Mouse (Mus musculus) spleen, adult 2 months (tissue): ENCODE measurements around the gene Pdzd3. TPM values are rescaled to one million over a fixed set of nuclear protein-coding genes. Genes with fewer than 3 reads are reported as not detected.

Experiments
- DNase-seq, 2 experiments: peaks; one replicate each; pipeline versions ENCODE4 v3.0.0 to v3.0.0-alpha.2; 2012 to 2021; ENCODE audit warnings: low spot score in 2 of 2, low read depth in 1 of 2
- H3K27ac ChIP-seq: fragments of 200-500 bp; 2 replicates; pipeline ENCODE4 v1.5.1; 2012; ENCODE audit warnings: low read length, inconsistent platforms; ENCODE audit not compliant: insufficient read depth
- H3K27me3 ChIP-seq: fragments of 200-500 bp; 2 replicates; pipeline ENCODE4 v1.6.1; 2012; ENCODE audit warnings: mild to moderate bottlenecking, moderate library complexity, low read length, inconsistent platforms; ENCODE audit not compliant: control insufficient read depth, insufficient read depth
- H3K36me3 ChIP-seq: fragments of 200-500 bp; 2 replicates; pipeline ENCODE4 v1.6.1; 2012; ENCODE audit warnings: mild to moderate bottlenecking, low read length, inconsistent platforms; ENCODE audit not compliant: control insufficient read depth, insufficient read depth
- H3K4me1 ChIP-seq: fragments of 200-500 bp; 2 replicates; pipeline ENCODE4 v1.6.1; 2011; ENCODE audit warnings: inconsistent platforms; ENCODE audit not compliant: control insufficient read depth, insufficient read depth, insufficient read length
- H3K4me3 ChIP-seq: fragments of 200-500 bp; 2 replicates; pipeline ENCODE4 v1.5.1; 2011; ENCODE audit warnings: mild to moderate bottlenecking, inconsistent platforms; ENCODE audit not compliant: insufficient read depth, insufficient read length; ENCODE audit errors: extremely low read depth
- CTCF ChIP-seq: fragments of 200-500 bp; IDR thresholded peaks from 2 replicates; pipeline ENCODE4 v1.5.1; 2011; ENCODE audit warnings: mild to moderate bottlenecking, inconsistent platforms; ENCODE audit not compliant: insufficient read depth, insufficient read length, insufficient replicate concordance; ENCODE audit errors: extremely low read depth
- POLR2A ChIP-seq: fragments of 200-500 bp; IDR thresholded peaks from 2 replicates; pipeline ENCODE4 v1.6.1; 2011; ENCODE audit warnings: low read depth, low read length, inconsistent platforms
- WGBS: fragments of 180-500 bp; shearing (Covaris S2); methylation state at CpG from one replicate; pipeline ENCODE4 v1.1.7; 2018; 5-methylcytosine and 5-hydroxymethylcytosine counted together
- polyA plus RNA-seq: library from polyadenylated mRNA; depleted of rRNA; stranded (reverse); fragments of >200 nt; gene quantifications from 2 replicates; pipeline ENCODE4 v1.2.3, GENCODE M21; 2012

The Pdzd3 gene
- polyA plus RNA-seq, 1 experiment: 0.07 TPM

DNA sequence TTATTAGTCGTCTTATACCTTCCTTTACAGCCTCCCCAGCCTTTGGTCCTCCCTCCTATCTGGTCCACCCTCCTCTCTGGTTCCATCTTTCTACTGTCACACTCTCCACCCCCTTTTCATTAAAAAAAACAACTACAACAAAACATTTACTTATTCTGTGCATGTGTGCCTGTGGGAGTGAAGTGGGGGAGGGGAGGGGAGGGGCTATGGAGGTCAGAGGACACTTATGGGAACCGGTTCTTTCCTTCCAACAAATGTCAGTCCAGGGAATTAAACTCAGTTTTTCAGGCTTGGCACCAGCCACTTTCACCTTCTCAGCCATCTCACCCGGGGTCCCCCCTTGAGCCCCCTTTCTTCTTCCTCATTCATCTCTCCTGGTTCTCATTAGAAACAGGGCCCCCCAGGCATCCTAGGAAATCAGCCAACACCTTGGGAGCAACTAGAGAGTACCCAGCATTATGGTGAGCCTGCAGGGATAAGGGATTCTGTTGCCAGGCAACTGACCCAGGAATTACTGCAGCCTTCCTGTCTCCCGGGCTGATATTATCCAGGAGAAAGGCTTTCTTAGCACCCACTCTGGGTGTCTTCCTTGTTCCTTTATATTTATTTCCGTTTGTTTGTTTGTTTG is 3.4 kb upstream of the Pdzd3 start:
- no peaks in the 10 kb centered on the region for H3K36me3 ChIP-seq
- H3K4me3 ChIP-seq: no peak overlapping the region
- no peak for DNase-seq
- TF ChIP-seq POLR2A (no peak), CTCF (no peak)
- peaks cover 4% of the 10 kb centered on the region; the same call in 1 of the 2 replicates for H3K4me1 ChIP-seq
- H3K27me3 ChIP-seq: no peaks in the 10 kb centered on the region
- H3K27ac ChIP-seq: no peak overlapping the region
- WGBS: 72% methylated on average over 5 of the region's 5 CpGs

- TF ChIP-seq CTCF (no peak), POLR2A (no peak)
- H3K27ac ChIP-seq: no peak overlapping the region
- 86% methylated on average over 6 of the region's 6 CpGs for WGBS
- peaks cover 3% of the 10 kb centered on the region; the same call in 1 of the 2 replicates for H3K4me1 ChIP-seq
- H3K36me3 ChIP-seq: no peaks in the 10 kb centered on the region
- DNase-seq: no peak
- no peaks in the 10 kb centered on the region for H3K27me3 ChIP-seq
- no peak overlapping the region for H3K4me3 ChIP-seq
These were observed 2.2 kb upstream of the Pdzd3 start for GRCm38 (mm10) chr9:44253441-44253840.

- TF ChIP-seq CTCF: no peak
- TF ChIP-seq POLR2A: no peak
- Histone ChIP-seq H3K4me3 (no peak overlapping the region), H3K27me3 (no peaks in the 10 kb centered on the region), H3K27ac (no peak overlapping the region), H3K36me3 (no peaks in the 10 kb centered on the region), H3K4me1 (no peaks in the 10 kb centered on the region)
- DNase-seq: no peak
- WGBS: 50% methylated on average over 4 of the region's 4 CpGs
These were observed 826 bp downstream of the Pdzd3 start for GRCm38 (mm10) chr9:44250445-44250844.

GRCm38 (mm10) chr9:44249181-44250146 is 1.8 kb downstream of the Pdzd3 start:
- Histone ChIP-seq H3K4me3 (no peak overlapping the region), H3K4me1 (no peaks in the 10 kb centered on the region), H3K36me3 (no peaks in the 10 kb centered on the region), H3K27ac (no peak overlapping the region), H3K27me3 (no peaks in the 10 kb centered on the region)
- WGBS: 51% methylated on average over 26 of the region's 26 CpGs
- TF ChIP-seq CTCF (peak; percentile 64; the same call in 1 of the 2 replicates), POLR2A (no peak)
- DNase-seq: peak in 1 of 2 experiments; percentile 58

GRCm38 (mm10) chr9:44247907-44248306 is 3.4 kb downstream of the Pdzd3 start:
- 81% methylated on average over 6 of the region's 6 CpGs for WGBS
- TF ChIP-seq POLR2A: no peak
- no peaks in the 10 kb centered on the region for H3K27me3 ChIP-seq
- no peak overlapping the region for H3K27ac ChIP-seq
- H3K4me3 ChIP-seq: no peak overlapping the region
- no peaks in the 10 kb centered on the region for H3K4me1 ChIP-seq
- H3K36me3 ChIP-seq: no peaks in the 10 kb centered on the region
- DNase-seq: no peak

GRCm38 (mm10) chr9:44243621-44244020 is 7.7 kb downstream of the Pdzd3 start:
- TF ChIP-seq CTCF: no peak
- no peak for TF ChIP-seq POLR2A
- Histone ChIP-seq H3K4me1 (0 out of 2 replicates have a peak, but pooled peaks cover 4% of the 10 kb centered on the region), H3K36me3 (no peaks in the 10 kb centered on the region), H3K27me3 (no peaks in the 10 kb centered on the region), H3K4me3 (no peak overlapping the region), H3K27ac (no peak overlapping the region)
- 91% methylated on average over 2 of the region's 2 CpGs for whole genome bisulfite sequencing
- DNase-seq: no peak
